Comparison of ENCODE assay signal across 12 mouse cellular contexts in the genomic region with DNA sequence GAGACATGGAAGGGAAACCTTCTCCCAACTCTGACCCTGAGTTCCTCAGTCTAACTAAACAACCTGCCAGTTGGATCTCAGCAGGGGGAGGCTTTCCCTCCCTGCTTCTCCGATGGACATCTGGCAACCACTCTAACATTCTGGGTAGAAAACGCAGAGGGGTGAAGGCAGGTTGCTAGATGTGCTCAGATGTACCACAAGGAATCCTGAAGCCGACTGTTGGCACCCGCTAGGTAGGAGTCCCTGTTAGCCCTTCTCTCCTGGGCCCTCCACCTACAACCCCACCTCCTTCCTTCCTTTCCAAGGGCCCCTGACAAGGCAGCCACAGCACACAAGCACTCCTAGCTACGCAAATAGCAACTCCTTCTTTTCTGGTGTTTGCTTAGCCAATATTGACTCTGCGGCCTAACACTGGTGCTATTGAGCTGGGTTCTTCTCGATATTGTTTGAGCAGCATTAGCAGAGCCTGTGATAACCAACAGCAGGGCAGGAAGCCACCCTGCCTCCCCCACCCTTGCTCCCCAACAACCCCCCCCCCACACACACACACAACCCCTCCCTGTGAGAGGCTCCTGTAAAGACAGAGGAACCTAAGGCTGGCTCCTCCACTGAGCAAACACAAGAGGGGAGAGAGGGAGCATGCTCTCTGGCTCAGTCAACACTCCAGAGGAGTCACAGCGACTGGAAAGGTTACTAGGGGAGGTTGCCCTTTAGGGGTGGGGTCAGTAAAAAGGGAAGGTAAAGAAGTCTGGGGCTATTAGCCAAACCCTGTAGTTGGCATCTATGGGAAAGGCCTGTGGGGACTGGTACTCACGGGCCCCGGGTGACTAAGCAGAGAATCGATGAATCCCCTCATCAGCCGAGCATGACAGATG.
DNase-seq lines count a peak whose midpoint lies in the region; TF ChIP-seq lines count a peak whose summit lies in the region.
"Had no signal": no experiment of that assay in that cellular context is flagged by ENCODE, and none has a peak within 500 bp of the region (broad histone marks: within the 10 kb centered on the region; RNA-seq: fewer than 3 reads in every experiment).

No protein-coding gene starts in this region.

- no peak for TF ChIP-seq POLR2A in brain, embryonic 14.5 days (IDR thresholded peaks at IDR 0.05; ENCODE audit: borderline replicate concordance, extremely low read depth, insufficient read depth, insufficient read length, poor library complexity, severe bottlenecking)
- TF ChIP-seq POLR2A in liver, adult 2 months (IDR thresholded peaks at IDR 0.05; ENCODE audit: extremely low read depth, insufficient read depth, low read length) = no peak

- peak overlapping the region; percentile 55 for H3K27ac ChIP-seq in liver, adult 2 months (replicated peaks; ENCODE audit: insufficient read depth, low read depth, low read length)

- H3K79me2 ChIP-seq in liver, adult 2 months (ENCODE audit: control insufficient read depth, insufficient read depth, low read length) = no peaks in the 10 kb centered on the region

- H3K4me3 ChIP-seq in liver, adult 2 months (ENCODE audit: insufficient read depth, low read depth, low read length) = no peak overlapping the region

- no peak for TF ChIP-seq CTCF in brain, embryonic 14.5 days (IDR thresholded peaks at IDR 0.05; ENCODE audit: borderline replicate concordance, extremely low read depth, insufficient read depth, insufficient read length)
- TF ChIP-seq CTCF in liver, adult 2 months (IDR thresholded peaks at IDR 0.05; ENCODE audit: low read depth, low read length) = no peak

- no peaks in the 10 kb centered on the region for H3K27me3 ChIP-seq in liver, adult 2 months (ENCODE audit: control insufficient read depth, insufficient read depth, low read length)

- WGBS in liver, adult 2 months = 24% methylated on average over 12 of the region's 12 CpGs

- no peaks in the 10 kb centered on the region for H3K36me3 ChIP-seq in liver, adult 2 months (ENCODE audit: control insufficient read depth, insufficient read depth, low read length)
- H3K36me3 ChIP-seq: G1E had no signal

- H3K4me1 ChIP-seq in liver, adult 2 months (ENCODE audit: control insufficient read depth, insufficient read depth, low read length) = peaks cover 28% of the 10 kb centered on the region

- DNase-seq in embryo, embryonic 9.5 days (ENCODE audit: extremely low spot score) = peak; percentile 17
- DNase-seq in embryo, embryonic 10.5 days (ENCODE audit: low spot score) = no peak
- peak; percentile 29 for DNase-seq in brain, embryonic 14.5 days (ENCODE audit: low read depth)
- peak; percentile 93 for DNase-seq in liver, adult 2 months (ENCODE audit: extremely low read depth, low read depth, low spot score)
- DNase-seq in lung, postnatal 14 days = peak; percentile 37
- DNase-seq in ovary, postnatal 36 days (ENCODE audit: low spot score) = no peak
- no peak for DNase-seq in layer of hippocampus, adult 9-10 months (ENCODE audit: low spot score)
- DNase-seq in thymus, adult 18-20 months = no peak
- DNase-seq: cerebellum, adult 18-20 months; kidney, adult 2 months; thymus, postnatal 25 days had no signal

- H3K9ac ChIP-seq in liver, adult 2 months (ENCODE audit: low read depth, low read length) = no peak overlapping the region

Comparison
In these comparisons a context has a peak if more than half of its experiments do, and no peak if none do; other contexts are left out.
1. DNase-seq: peak in embryo, embryonic 9.5 days (single experiment), brain, embryonic 14.5 days (single experiment), liver, adult 2 months (single experiment) and lung, postnatal 14 days (single experiment); none in embryo, embryonic 10.5 days (single experiment), ovary, postnatal 36 days (single experiment), layer of hippocampus, adult 9-10 months (single experiment) and thymus, adult 18-20 months (0 of 2).